Mouse (Mus musculus): ENCODE data around the gene Kank4.
A peak's percentile ranks its signal among the peaks of the same experiment; 100 is the strongest.
"Not testable (repeated sequence)": the region's sequence is repeated elsewhere in the genome, so short reads cannot be mapped to it uniquely, and the experiment has no call there.

Gene Kank4

GRCm38 (mm10) chr4:98831726-98832125 lies 14.4 kb upstream of the Kank4 start:
- DNase-seq (ENCODE audit: low spot score), result no peak

GRCm38 (mm10) chr4:98826701-98827100 lies 9.4 kb upstream of the Kank4 start:
- DNase-seq (ENCODE audit: low spot score), result no peak

- not testable (repeated sequence) for DNase-seq (ENCODE audit: low spot score)
Observed at GRCm38 (mm10) chr4:98823740-98824139, 6.4 kb upstream of the Kank4 start, which contains the start of gene I0C0044D17Rik. I0C0044D17Rik (minus strand) TSS chr4:98823840.

GRCm38 (mm10) chr4:98823047-98823446 lies 5.7 kb upstream of the Kank4 start:
- DNase-seq (ENCODE audit: low spot score), result no peak

GRCm38 (mm10) chr4:98822478-98822877 lies 5.1 kb upstream of the Kank4 start:
- DNase-seq (ENCODE audit: low spot score), result no peak

GRCm38 (mm10) chr4:98819216-98819755 lies 1.9 kb upstream of the Kank4 start:
- no peak for DNase-seq (ENCODE audit: low spot score)

GRCm38 (mm10) chr4:98816807-98817183 lies 542 bp downstream of the Kank4 start:
- DNase-seq (ENCODE audit: low spot score), result no peak

- peak; percentile 34 for DNase-seq (ENCODE audit: low spot score)
Observed at GRCm38 (mm10) chr4:98806306-98806705, 11.0 kb downstream of the Kank4 start.

- DNase-seq (ENCODE audit: low spot score), result no peak
Observed at GRCm38 (mm10) chr4:98805291-98806048, 11.9 kb downstream of the Kank4 start.

- no peak for DNase-seq (ENCODE audit: low spot score)
Observed at GRCm38 (mm10) chr4:98804476-98805134, 12.7 kb downstream of the Kank4 start.

GRCm38 (mm10) chr4:98801775-98802174 lies 15.6 kb downstream of the Kank4 start:
- DNase-seq (ENCODE audit: low spot score), result peak; percentile 18

GRCm38 (mm10) chr4:98800824-98801223 lies 16.5 kb downstream of the Kank4 start:
- DNase-seq (ENCODE audit: low spot score), result no peak

GRCm38 (mm10) chr4:98796591-98797341 lies 20.6 kb downstream of the Kank4 start:
- peak; percentile 4 for DNase-seq (ENCODE audit: low spot score)

- peak; percentile 8 for DNase-seq (ENCODE audit: low spot score)
Observed at GRCm38 (mm10) chr4:98795241-98795640, 22.1 kb downstream of the Kank4 start.

- no peak for DNase-seq (ENCODE audit: low spot score)
Observed at GRCm38 (mm10) chr4:98793486-98793885, 23.9 kb downstream of the Kank4 start.

GRCm38 (mm10) chr4:98790721-98791120 lies 26.6 kb downstream of the Kank4 start:
- DNase-seq (ENCODE audit: low spot score), result no peak

- DNase-seq (ENCODE audit: low spot score), result no peak
Observed at GRCm38 (mm10) chr4:98789861-98790311, 27.5 kb downstream of the Kank4 start.

- no peak for DNase-seq (ENCODE audit: low spot score)
Observed at GRCm38 (mm10) chr4:98789133-98789765, 28.1 kb downstream of the Kank4 start.

GRCm38 (mm10) chr4:98786281-98786680 lies 31.1 kb downstream of the Kank4 start:
- DNase-seq (ENCODE audit: low spot score), result no peak

GRCm38 (mm10) chr4:98785851-98786250 lies 31.5 kb downstream of the Kank4 start:
- no peak for DNase-seq (ENCODE audit: low spot score)

- DNase-seq (ENCODE audit: low spot score), result no peak
Observed at GRCm38 (mm10) chr4:98778219-98778618, 39.1 kb downstream of the Kank4 start.

GRCm38 (mm10) chr4:98777464-98777863 lies 39.9 kb downstream of the Kank4 start:
- DNase-seq (ENCODE audit: low spot score), result no peak

Measured in lung, postnatal 25 days (tissue).